Mouse (Mus musculus): ENCODE measurements around the gene Itgb6.

Gene Itgb6

GRCm38 (mm10) chr2:60711098-60711880 lies 11.2 kb downstream of the Itgb6 start:
- no peak for DNase-seq

GRCm38 (mm10) chr2:60710317-60710716 lies 12.1 kb downstream of the Itgb6 start:
- DNase-seq: no peak

DNA sequence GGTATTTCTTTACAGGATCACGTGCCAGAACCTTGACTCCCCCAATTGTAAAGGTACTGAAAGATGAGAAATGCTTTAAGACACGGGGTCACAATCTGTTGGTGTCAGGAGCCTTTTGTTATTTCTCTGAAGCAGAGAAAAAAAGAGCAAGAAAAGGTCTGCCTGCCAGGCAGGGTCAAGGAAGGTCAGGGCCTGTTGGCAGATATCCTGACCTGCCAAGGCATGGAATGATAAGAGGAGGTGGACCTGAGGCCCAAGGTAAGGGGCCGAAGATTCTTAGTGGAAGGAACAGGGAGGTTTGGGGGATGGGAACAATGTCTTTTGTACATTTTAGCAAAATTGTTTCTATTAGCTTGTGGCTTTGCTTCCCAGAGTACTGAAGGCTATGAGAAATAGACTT lies 13.8 kb downstream of the Itgb6 start:
- DNase-seq: no peak

- peak in 1 of 2 experiments; percentile 2 for DNase-seq
These were observed 15.6 kb downstream of the Itgb6 start for GRCm38 (mm10) chr2:60706866-60707265.

GRCm38 (mm10) chr2:60705426-60705825 lies 17.0 kb downstream of the Itgb6 start:
- DNase-seq: peak; percentile 57 to 75

- peak; percentile 74 to 82 for DNase-seq
These were observed 19.1 kb downstream of the Itgb6 start for GRCm38 (mm10) chr2:60703315-60703714.

GRCm38 (mm10) chr2:60700956-60701355 lies 21.5 kb downstream of the Itgb6 start:
- DNase-seq: no peak

GRCm38 (mm10) chr2:60700013-60700412 lies 22.4 kb downstream of the Itgb6 start:
- no peak for DNase-seq

DNA sequence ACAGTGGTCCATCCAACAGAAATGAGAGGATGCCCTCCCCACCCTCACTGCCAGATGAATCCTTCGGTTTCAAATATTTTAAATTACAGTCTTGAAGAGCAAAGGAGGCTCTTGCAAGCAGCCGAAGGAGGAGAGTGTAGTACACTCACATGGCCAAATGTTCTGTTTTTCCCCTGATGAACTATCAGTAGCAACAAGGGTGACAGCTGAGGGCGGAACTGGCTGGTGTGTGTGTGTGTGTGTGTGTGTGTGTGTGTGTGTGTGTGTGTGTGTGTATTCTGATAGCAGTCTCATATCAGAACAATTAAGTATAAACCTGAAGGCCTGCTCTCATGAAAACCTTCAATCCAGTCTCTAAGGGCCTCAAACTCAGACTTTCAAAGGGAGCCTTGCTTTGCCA lies 22.9 kb downstream of the Itgb6 start:
- DNase-seq: no peak

DNA sequence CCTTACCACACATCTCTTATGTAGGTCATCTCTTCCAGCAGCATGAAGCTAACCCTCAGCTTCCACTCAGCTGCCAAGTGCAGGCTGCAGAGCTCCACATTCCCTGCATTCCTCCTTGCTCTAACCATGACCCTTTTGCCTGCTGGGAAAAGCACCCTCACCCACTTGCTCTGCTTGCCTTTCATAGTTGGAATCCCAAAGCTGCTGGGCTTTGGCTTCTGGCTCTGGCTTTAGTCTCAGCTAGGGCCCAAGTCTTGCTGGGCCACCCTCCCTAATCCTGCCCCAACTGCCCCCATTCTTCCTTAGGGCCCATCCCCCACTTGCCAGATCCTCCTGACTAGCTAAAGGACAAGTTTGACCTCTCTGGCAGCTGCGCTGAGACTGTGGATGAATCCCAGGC lies 24.3 kb downstream of the Itgb6 start:
- DNase-seq: peak; percentile 67 to 84

DNA sequence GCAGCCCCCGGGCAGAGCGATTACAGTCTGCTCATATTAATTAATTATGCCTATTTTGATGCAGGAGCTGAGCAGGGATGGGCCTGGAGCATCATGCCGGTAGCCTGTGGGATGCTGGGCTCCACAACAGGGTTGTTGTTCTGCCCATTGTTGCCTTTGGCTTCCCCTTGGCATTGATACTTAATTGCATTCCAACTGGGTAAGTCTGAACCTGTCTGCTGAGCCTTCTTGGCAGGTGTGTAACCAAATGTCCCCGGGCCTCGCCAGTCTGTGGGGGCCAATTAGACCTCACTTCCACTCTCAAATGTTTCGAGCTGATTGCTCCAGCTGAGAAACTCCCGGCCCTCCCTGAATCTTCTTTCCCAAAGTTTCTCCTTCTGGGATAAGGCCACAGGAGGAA lies 24.9 kb downstream of the Itgb6 start:
- DNase-seq: peak; percentile 45 to 70

GRCm38 (mm10) chr2:60696559-60696958 lies 25.9 kb downstream of the Itgb6 start:
- DNase-seq: no peak

DNA sequence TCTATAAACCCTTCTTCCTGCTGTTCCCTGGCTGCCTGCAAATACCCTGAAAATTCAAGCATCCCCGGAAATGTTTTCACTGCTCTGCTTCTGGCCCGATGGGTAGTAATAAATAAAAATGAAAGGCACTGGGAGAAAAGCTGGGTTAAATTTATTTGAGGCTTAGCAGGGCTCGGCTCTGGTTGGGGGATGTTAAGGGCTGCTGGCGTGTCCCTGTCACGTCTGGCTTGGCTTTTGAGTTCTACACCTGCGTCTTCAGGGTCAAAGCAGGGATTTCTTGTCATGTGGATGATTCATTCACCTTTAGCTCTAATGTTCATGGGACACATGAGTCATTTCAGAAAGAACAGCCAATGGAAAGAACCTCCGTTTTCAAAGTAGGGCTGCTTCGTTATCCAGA lies 26.7 kb downstream of the Itgb6 start:
- DNase-seq: no peak

DNA sequence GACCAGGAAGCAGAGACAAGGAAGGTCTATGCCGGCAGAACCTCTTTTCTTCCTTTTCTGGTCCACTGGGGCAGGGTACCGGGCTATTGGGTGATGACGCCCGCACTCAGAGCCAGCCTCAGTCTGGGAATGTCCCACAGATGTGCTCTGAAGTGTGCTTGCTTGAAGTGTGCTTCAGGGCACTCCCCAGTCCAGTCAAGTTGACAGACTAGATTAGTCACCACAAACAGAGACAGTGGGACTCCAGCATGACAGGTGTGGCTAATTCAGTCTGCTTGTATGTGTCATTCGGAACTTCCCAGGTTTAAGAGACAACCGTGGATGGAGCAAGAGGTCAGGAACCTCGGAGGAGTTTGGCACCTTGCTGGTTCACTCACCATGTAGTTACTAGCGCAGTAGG lies 27.9 kb downstream of the Itgb6 start:
- no peak for DNase-seq

DNA sequence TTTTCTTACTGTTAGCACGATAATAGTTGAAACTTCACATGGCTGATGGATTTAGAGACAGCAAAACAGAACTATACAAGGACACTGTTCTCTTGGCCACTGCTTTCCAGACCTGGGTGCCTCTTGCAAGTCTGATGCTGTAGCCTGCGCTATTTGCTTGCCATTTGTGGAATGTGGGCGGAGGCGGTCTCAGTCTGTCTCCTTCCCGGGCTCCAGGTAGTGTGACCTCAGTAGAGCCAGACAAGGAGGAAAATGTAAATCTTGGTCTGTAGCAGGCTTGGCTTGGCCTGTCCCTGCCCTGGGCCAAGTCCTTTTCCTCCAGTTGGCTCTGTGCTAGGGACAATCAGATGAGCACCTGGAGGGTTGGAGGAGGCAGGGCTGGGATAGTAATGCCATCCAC lies 30.2 kb downstream of the Itgb6 start:
- peak; percentile 62 to 78 for DNase-seq

DNA sequence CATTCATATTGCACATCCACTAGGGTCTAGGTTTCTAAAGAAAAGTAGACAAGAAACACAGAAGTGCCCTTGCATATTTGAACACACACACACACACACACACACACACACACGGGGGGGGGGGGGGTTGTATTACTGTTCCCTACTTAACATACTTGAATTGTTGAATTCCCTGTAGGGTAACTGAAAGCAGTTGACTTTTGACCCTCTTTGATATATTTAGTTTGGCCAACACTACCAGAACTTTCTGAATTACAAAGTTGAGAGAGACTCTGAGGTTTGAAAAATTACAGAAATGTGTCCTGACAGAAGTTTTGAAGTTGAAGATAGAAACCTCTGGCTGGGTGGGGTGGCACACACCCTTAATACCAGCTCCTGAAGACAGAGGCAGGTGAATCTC lies 32.2 kb downstream of the Itgb6 start:
- no peak for DNase-seq

DNA sequence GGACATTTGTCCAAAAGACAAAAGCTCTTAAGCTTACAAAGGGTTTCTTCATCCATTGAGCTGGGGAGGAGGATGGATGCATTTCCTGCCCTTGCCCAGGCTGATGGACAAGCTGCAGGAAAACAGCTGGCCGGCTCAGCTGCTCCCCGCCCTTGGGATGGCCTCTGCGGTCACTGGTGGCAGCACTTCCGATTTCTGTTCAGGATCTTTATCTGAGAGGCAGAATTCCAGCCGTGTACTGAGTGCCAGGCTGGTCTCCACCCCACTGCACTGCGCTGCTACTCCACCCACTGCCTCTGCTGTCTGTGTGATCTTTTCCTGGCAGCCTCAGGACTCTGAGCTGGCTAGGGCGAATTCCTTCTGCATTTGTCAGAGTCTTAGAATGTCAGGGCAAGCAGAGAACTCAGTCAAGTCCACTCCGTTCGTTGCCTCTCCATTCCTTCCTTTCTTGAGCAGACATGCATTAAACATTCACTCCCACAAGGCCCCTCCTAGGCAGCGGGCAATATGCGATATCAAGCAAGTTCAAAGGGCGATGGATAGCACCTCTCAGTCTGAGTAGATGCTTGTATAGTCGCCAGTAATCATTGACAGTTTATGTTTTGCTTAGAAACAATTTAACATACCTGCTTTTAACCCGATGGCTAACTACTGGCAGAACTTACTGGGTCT lies 33.4 kb downstream of the Itgb6 start:
- DNase-seq: peak; percentile 70 to 88

DNA sequence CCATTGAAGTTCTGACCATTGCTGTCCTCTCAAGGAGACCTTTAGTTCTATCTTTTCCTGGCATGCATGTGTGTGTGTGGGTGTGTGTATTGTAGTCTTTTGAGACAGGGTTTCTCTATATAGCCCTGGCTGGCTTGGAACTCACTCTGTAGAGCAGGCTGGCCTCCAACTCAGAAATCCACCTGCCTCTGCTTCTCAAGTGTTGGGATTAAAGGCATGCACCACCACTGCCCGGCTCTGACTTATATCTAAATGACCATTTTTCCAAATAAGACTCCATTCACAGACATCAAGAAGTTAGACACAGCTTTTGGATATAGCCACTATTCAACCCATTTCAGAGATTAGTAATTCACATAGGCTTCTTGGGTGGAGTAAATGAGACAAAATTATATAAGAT lies 34.3 kb downstream of the Itgb6 start:
- DNase-seq: no peak

DNA sequence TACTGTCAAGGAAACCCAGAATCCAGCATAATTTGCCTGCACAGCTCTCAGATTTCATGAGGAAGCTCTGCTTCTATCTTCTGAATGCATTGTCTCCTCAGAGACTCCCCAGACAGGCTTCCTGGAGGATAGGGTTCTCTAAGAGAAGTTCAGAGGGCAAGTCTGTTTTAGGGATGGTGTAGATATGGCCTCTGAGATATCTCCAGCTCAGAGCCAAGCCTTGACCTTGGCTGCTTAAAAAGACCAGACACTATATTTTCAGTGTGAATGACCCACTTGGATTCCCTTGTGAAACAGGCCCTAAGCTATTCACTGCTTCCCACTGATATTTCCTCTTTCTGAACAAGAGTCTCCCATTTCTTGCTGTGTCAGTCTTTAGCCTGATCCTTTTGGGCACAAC lies 36.5 kb downstream of the Itgb6 start:
- no peak for DNase-seq

GRCm38 (mm10) chr2:60684168-60684567 lies 38.3 kb downstream of the Itgb6 start:
- DNase-seq: no peak

GRCm38 (mm10) chr2:60682554-60682953 lies 39.9 kb downstream of the Itgb6 start:
- no peak for DNase-seq

DNA sequence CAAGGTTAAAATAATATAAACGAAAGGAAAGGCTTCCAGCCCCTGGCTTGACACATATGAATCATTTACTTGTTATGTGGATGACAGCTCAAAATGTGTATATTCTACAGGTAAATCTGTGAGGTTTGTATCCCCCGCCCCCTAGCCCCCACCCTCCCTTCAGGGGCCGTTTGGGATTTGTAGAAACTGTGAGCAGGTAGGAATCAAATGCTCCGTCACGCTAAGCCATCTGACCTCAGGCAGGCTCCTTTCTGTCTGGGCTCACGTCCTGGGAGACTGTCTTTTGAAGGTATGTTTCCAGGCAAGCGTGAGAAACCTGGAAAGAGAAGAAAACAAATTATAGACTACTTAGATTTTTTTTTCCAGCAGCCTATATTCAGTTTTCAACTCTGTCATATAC lies 48.0 kb downstream of the Itgb6 start:
- DNase-seq: no peak

DNA sequence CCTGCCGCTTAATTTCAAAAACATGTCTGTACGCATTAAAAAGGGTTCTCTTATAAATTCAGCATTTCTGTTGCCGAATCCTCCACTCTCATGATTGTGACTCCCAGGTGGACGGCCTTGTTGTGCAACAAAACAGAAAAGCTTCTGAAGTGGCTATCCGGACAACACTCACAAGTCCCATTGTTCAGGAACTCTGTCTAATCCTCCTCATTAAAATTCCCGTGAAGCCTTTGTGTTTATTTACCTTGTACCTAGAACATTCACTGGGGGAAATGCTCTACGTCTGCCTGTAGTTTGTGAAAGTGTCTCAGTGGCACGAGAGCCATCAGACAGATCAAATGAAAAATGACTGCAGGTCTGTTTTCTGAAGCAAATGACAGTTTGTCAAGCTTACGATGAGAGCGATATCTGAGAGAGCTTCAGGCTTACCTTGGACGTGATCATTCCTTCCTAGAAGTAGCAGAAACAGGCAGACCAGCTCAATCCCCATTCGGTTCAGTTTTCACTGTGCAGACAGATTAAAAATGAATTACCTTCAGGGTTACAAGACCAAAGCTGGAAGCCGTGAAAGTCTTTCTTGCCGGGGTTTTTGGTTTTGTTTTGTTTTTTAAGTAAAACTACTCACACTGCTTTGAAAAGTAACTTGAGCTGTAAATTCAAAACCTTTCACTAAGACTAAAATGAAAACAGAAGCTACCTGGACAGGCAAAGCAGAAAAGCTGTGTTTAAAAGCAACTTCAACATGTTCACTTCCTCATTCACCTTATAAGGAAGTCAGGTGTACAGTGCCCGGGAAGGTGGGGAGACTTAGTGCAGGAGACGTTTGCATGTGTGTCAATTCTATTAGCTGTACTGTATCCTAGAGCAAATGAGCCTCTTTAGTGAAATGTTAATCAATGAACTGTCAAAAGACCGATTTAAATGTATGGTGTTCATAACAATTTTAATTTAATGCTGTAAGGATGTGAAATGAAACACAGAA lies 49.2 kb downstream of the Itgb6 start:
- no peak for DNase-seq
